ENCODE assay signal across 14 mouse cellular contexts in the genomic region with DNA sequence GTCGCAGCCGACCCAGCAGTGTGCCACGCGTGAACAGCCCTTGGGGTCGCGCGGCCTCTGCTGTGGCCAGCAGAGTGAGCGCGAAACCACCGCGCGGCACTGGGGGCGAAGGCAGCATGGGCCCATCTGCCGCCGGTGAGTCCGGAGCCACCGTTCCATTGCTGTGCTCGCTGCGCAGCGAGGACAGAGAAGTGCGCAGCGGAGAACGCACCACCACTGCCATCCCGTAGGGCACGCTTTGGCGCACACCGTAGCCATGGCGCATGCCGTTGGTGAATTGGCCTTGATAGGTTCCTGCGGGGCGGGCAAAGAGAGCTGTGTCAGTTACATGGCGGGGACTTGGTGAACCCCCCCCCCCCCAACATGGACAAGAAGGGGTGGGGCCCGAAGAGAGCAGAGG. TPM values are rescaled to one million over a fixed set of nuclear protein-coding genes. Genes with fewer than 3 reads are reported as not detected.
A peak's percentile ranks its signal among the peaks of the same experiment; 100 is the strongest.
DNase-seq lines count a peak whose midpoint lies in the region; ATAC-seq lines count a peak whose summit lies in the region.
"Had no signal": no experiment of that assay in that cellular context is flagged by ENCODE, and none has a peak within 500 bp of the region (broad histone marks: within the 10 kb centered on the region; RNA-seq: fewer than 3 reads in every experiment).

No protein-coding gene starts in this region.

- peak overlapping the region; percentile 16; the same call in 1 of the 2 replicates for H3K4me3 ChIP-seq in heart, embryonic 12.5 days
- peak overlapping the region; percentile 3 for H3K4me3 ChIP-seq in megakaryocyte, embryonic 14.5 days (replicated peaks)
- H3K4me3 ChIP-seq in limb, embryonic 13.5 days, result peak overlapping the region; percentile 7; the same call in 1 of the 2 replicates
- H3K4me3 ChIP-seq: lung, embryonic 15.5 days had no signal

- peak overlapping the region; percentile 30 for H3K4me2 ChIP-seq in heart, embryonic 12.5 days
- H3K4me2 ChIP-seq in limb, embryonic 13.5 days (replicated peaks), result peak overlapping the region; percentile 37; the same call in 1 of the 2 replicates
- H3K4me2 ChIP-seq: lung, embryonic 15.5 days had no signal

- 40% methylated on average over 33 of the region's 33 CpGs for WGBS in heart, embryonic 12.5 days
- 45% methylated on average over 33 of the region's 33 CpGs for WGBS in limb, embryonic 13.5 days

- DNase-seq in heart, postnatal 25 days (ENCODE audit: low spot score), result no peak
- DNase-seq in ZHBTc4 (ENCODE audit: low read depth, low spot score), result peak; percentile 72
- no peak for DNase-seq in layer of hippocampus, adult 9-10 months (ENCODE audit: low spot score)
- DNase-seq: cerebellum, adult 9-10 months; kidney, adult 11 months; layer of hippocampus, adult 9-11 months; thymus, adult 18-20 months had no signal

- peak; percentile 34; the same call in 1 of the 2 replicates for ATAC-seq in heart, embryonic 12.5 days (ENCODE audit: insufficient number of reproducible peaks, low FRiP score)
- no peak for ATAC-seq in megakaryocyte, adult 5-6 weeks (ENCODE audit: poor library complexity, severe bottlenecking)
- no peak for ATAC-seq in limb, embryonic 13.5 days (ENCODE audit: low FRiP score, low read depth)
- ATAC-seq in CD4-positive, CD25-positive, alpha-beta regulatory T cell, adult 4 months, result no peak

- intact Hi-C loops in heart, postnatal 25 days (cut with DNase I), result no loop called here

- H3K9me3 ChIP-seq in heart, embryonic 12.5 days (replicated peaks), result no peaks in the 10 kb centered on the region
- H3K9me3 ChIP-seq in megakaryocyte, embryonic 14.5 days, result peaks cover 17% of the 10 kb centered on the region
- H3K9me3 ChIP-seq in limb, embryonic 13.5 days, result no peaks in the 10 kb centered on the region
- H3K9me3 ChIP-seq: lung, embryonic 15.5 days had no signal

- peak overlapping the region; percentile 50 for H3K9ac ChIP-seq in heart, embryonic 12.5 days
- H3K9ac ChIP-seq in limb, embryonic 13.5 days, result no peak overlapping the region
- H3K9ac ChIP-seq: lung, embryonic 15.5 days had no signal

- peaks cover 57% of the 10 kb centered on the region for H3K36me3 ChIP-seq in heart, embryonic 12.5 days
- no peaks in the 10 kb centered on the region for H3K36me3 ChIP-seq in megakaryocyte, embryonic 14.5 days (replicated peaks; ENCODE audit: low read length)
- H3K36me3 ChIP-seq in limb, embryonic 13.5 days, result no peaks in the 10 kb centered on the region
- H3K36me3 ChIP-seq: lung, embryonic 15.5 days had no signal

- H3K4me1 ChIP-seq in heart, embryonic 12.5 days (replicated peaks), result peaks cover 83% of the 10 kb centered on the region
- H3K4me1 ChIP-seq in megakaryocyte, embryonic 14.5 days, result no peaks in the 10 kb centered on the region
- no peaks in the 10 kb centered on the region for H3K4me1 ChIP-seq in limb, embryonic 13.5 days
- H3K4me1 ChIP-seq: lung, embryonic 15.5 days had no signal

- peak overlapping the region; percentile 93 for H3K27ac ChIP-seq in heart, embryonic 12.5 days (ENCODE audit: poor library complexity, severe bottlenecking)
- no peak overlapping the region for H3K27ac ChIP-seq in limb, embryonic 13.5 days
- H3K27ac ChIP-seq: lung, embryonic 15.5 days had no signal

- peaks cover 25% of the 10 kb centered on the region for H3K27me3 ChIP-seq in heart, embryonic 12.5 days (replicated peaks)
- H3K27me3 ChIP-seq in megakaryocyte, embryonic 14.5 days (replicated peaks), result peaks cover 70% of the 10 kb centered on the region
- peaks cover 54% of the 10 kb centered on the region for H3K27me3 ChIP-seq in limb, embryonic 13.5 days

RNA-seq across cellular contexts. Expression of gene Jph2, which starts 21.7 kb away (rescaled TPM):
- polyA plus RNA-seq in heart, embryonic 12.5 days (2016; fragmentation: Nextera tagmentation; extraction: Ambion mirVana), result 62.5 and 62.7 TPM in 2 replicates
- 100 to 1,000 TPM; 374 to 418 TPM for total RNA-seq in heart, postnatal 25 days (2021)
- 0.13 and 1.0 TPM in 2 replicates for polyA plus RNA-seq in megakaryocyte, embryonic 14.5 days (2012; ENCODE audit: insufficient read depth, low replicate concordance)
- not detected in 2 replicates for total RNA-seq in megakaryocyte, adult 5-6 weeks (2015)
- total RNA-seq in megakaryocyte, adult 5-6 weeks (2017), result not detected in 2 replicates
- 2.4 and 2.7 TPM in 2 replicates for polyA plus RNA-seq in limb, embryonic 13.5 days (2015; fragmentation: Nextera tagmentation; extraction: Ambion mirVana)
- polyA plus RNA-seq in CD4-positive, CD25-positive, alpha-beta regulatory T cell, adult 4 months (2017; shearing (Covaris generic)), result not detected
- total RNA-seq: monocyte, adult 5-6 weeks had no signal

RNA-seq across cellular contexts. Expression of gene Oser1, which starts 48.4 kb away (rescaled TPM):
- 55.3 and 57.2 TPM in 2 replicates for polyA plus RNA-seq in heart, embryonic 12.5 days (2016; fragmentation: Nextera tagmentation; extraction: Ambion mirVana)
- total RNA-seq in heart, postnatal 25 days (2021), result 10 to 100 TPM; 21.0 to 21.6 TPM
- polyA plus RNA-seq in megakaryocyte, embryonic 14.5 days (2012; ENCODE audit: insufficient read depth, low replicate concordance), result 2.4 and 3.5 TPM in 2 replicates
- total RNA-seq in megakaryocyte, adult 5-6 weeks (2015), result 85.9 and 98.4 TPM in 2 replicates
- total RNA-seq in megakaryocyte, adult 5-6 weeks (2017), result 93.7 and 107 TPM in 2 replicates
- polyA plus RNA-seq in limb, embryonic 13.5 days (2015; fragmentation: Nextera tagmentation; extraction: Ambion mirVana), result 95.8 and 96.5 TPM in 2 replicates
- 100 to 1,000 TPM; 134 to 146 TPM for polyA plus RNA-seq in CD4-positive, CD25-positive, alpha-beta regulatory T cell, adult 4 months (2017; shearing (Covaris generic))

Comparison
In these comparisons a context has a peak if more than half of its experiments do, and no peak if none do; other contexts are left out.
1. RNA of gene Jph2, which starts 21.7 kb away (polyA plus RNA-seq): 62.5 to 62.7 TPM in heart, embryonic 12.5 days; 2.4 to 2.7 TPM in limb, embryonic 13.5 days, 0.13 to 1.0 TPM in megakaryocyte, embryonic 14.5 days and not detected in CD4-positive, CD25-positive, alpha-beta regulatory T cell, adult 4 months; every median in the first group is over 10 times any median in the second.
2. RNA of gene Oser1, which starts 48.4 kb away (polyA plus RNA-seq): 134 to 146 TPM in CD4-positive, CD25-positive, alpha-beta regulatory T cell, adult 4 months, 95.8 to 96.5 TPM in limb, embryonic 13.5 days and 55.3 to 57.2 TPM in heart, embryonic 12.5 days; 2.4 to 3.5 TPM in megakaryocyte, embryonic 14.5 days; every median in the first group is over 10 times any median in the second.
3. Peak in every context shown above with its lines, with median percentiles within 50 percentile points of each other: H3K4me3 ChIP-seq.